Mouse (Mus musculus) cerebellum, adult 18-20 months (tissue): ENCODE data around the gene Sh3tc1.

Experiments
- DNase-seq, 2 experiments: peaks; one replicate each; pipeline ENCODE4 v3.0.0; 2021

The Sh3tc1 gene

GRCm38 (mm10) chr5:35719343-35719742, 20.4 kb downstream of the Sh3tc1 start:
- no peak for DNase-seq

- no peak for DNase-seq
Measured at GRCm38 (mm10) chr5:35718817-35719216, 21.0 kb downstream of the Sh3tc1 start.

GRCm38 (mm10) chr5:35717946-35718345, 21.8 kb downstream of the Sh3tc1 start:
- DNase-seq: peak; percentile 29 to 38

- DNase-seq: no peak
Measured at GRCm38 (mm10) chr5:35717455-35717854, 22.3 kb downstream of the Sh3tc1 start.

- peak; percentile 75 to 76 for DNase-seq
Measured at GRCm38 (mm10) chr5:35713649-35714354, 26.0 kb downstream of the Sh3tc1 start.

GRCm38 (mm10) chr5:35712517-35712916, 27.3 kb downstream of the Sh3tc1 start:
- no peak for DNase-seq

- DNase-seq: no peak
Measured at GRCm38 (mm10) chr5:35710931-35711330, 28.9 kb downstream of the Sh3tc1 start.

- no peak for DNase-seq
Measured at GRCm38 (mm10) chr5:35710481-35710880, 29.3 kb downstream of the Sh3tc1 start.

GRCm38 (mm10) chr5:35705411-35705810, 34.4 kb downstream of the Sh3tc1 start:
- DNase-seq: no peak

GRCm38 (mm10) chr5:35703814-35704213, 36.0 kb downstream of the Sh3tc1 start:
- DNase-seq: no peak

GRCm38 (mm10) chr5:35703183-35703582, 36.6 kb downstream of the Sh3tc1 start:
- DNase-seq: no peak

- no peak for DNase-seq
Measured at GRCm38 (mm10) chr5:35702582-35703140, 37.1 kb downstream of the Sh3tc1 start.

- peak; percentile 71 to 80 for DNase-seq
Measured at GRCm38 (mm10) chr5:35701042-35701441, 38.7 kb downstream of the Sh3tc1 start.

- DNase-seq: peak; percentile 19 to 36
Measured at GRCm38 (mm10) chr5:35695815-35696214, 44.0 kb downstream of the Sh3tc1 start.

- DNase-seq: no peak
Measured at GRCm38 (mm10) chr5:35693638-35694037, 46.1 kb downstream of the Sh3tc1 start.

GRCm38 (mm10) chr5:35691246-35691645, 48.5 kb downstream of the Sh3tc1 start:
- no peak for DNase-seq

GRCm38 (mm10) chr5:35690485-35691165, 49.2 kb downstream of the Sh3tc1 start:
- DNase-seq: peak; percentile 22 to 33

GRCm38 (mm10) chr5:35689374-35689773, 50.4 kb downstream of the Sh3tc1 start:
- DNase-seq: no peak

GRCm38 (mm10) chr5:35688851-35689250, 50.9 kb downstream of the Sh3tc1 start:
- no peak for DNase-seq

- no peak for DNase-seq
Measured at GRCm38 (mm10) chr5:35687098-35687497, 52.7 kb downstream of the Sh3tc1 start.

- DNase-seq: no peak
Measured at GRCm38 (mm10) chr5:35686336-35686735, 53.5 kb downstream of the Sh3tc1 start.

- DNase-seq: no peak
Measured at GRCm38 (mm10) chr5:35685079-35685478, 54.7 kb downstream of the Sh3tc1 start.

- DNase-seq: no peak
Measured at GRCm38 (mm10) chr5:35680958-35681357, 58.8 kb downstream of the Sh3tc1 start.
